Mouse (Mus musculus) urinary bladder, postnatal 36 days (tissue): ENCODE measurements around the gene Lrrc74b.

Source experiments
- DNase-seq, 2 experiments: peaks; one replicate each; pipeline ENCODE4 v3.0.0; 2022; ENCODE audit warnings: low spot score in 2 of 2, mixed read lengths in 1 of 2

Gene Lrrc74b

DNA sequence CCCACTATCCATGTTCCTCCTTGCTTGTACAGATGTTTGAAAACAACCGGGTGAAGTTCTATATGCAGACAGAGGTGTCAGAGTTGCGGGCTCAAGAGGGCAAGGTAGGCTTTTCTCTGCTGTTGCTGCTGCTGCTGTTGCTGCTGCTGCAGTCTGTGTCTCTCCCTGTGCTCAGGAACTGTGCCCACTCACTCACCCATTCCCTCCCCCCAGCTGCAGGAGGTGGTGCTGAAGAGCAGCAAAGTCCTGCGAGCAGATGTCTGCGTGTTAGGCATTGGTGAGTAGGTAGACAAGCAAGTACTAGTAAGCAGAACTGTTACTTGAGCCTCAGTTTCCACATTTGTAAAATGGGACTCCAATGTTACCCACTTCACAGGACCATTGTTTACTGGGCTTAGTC, 58.4 kb downstream of the Lrrc74b start:
- DNase-seq: no peak

DNA sequence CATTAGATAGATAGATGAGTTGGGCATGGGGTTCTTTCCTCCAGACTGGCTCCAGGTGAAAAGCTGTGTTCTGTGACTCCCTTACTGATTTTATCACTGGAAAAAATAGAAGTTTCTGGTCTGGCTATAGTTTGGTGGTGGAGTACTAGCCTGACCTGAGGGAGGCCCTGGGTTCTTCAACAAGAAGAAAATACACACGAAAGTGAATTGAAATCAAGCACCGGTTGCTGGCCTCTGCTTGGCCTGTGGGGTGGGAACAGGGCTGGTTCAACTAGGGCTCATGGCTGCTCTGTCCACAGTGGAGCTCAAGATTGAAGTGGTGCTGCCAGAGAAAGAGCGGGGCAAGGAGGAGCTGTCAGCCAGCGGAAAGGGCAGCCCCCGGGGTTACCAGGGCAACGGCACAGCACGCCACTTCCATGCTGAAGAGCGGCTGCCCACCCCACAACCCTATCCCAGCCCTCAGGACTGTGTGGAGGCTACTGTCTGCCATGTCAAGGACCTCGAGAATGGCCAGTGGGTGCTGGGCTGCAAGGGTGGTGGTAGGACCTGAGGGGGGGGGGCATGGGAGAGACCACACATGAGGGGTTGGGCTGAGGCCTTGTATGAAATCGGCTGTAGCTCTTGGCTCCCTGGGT, 61.7 kb downstream of the Lrrc74b start:
- DNase-seq: no peak

DNA sequence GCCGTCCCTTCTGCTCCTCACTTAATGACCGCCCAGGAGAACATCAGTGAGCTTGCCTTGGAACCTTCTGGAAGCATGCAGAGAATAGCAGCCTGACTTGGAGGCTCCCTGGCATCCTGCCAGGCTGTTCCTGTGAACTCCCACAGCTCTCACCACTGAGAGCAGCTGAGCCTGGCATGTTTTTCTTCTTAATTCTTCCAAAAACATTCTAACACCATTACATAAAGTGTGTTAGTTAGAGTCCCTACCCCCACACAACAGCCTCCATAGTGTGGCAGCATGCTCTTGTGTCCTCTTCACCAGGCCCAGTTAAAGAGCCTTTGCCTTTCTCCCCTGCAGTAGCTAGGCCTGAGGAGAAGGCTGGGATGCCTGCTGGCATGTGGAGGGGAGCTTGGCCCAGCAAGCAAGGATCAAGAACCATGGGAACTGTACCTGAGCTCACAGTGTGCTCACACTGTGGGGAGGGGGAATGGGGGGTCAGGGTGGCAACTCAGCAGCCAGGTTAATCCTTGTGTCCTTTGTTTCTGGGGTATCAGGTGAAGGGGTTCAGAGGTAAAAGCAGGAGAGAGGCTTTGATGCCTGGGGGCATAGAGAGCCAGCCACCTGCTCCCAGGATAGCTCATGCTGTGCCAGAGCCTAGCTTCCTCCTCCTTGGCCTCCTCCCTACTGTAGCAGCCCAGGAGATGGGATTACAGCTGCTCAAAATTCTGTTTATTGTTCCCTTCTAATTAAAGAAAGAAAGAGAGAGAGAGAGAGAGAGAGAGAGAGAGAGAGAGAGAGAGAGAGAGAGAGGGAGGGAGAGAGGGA, 64.3 kb downstream of the Lrrc74b start:
- DNase-seq: peak in 1 of 2 experiments; percentile 36
